Mouse (Mus musculus): Measurements from ENCODE around the gene Mutyh. TPM values are rescaled to one million over a fixed set of nuclear protein-coding genes. Genes with fewer than 3 reads are reported as not detected.

Mutyh gene
- polyA plus RNA-seq (2015; fragmentation: Nextera tagmentation; extraction: Ambion mirVana): 13.2 and 13.3 TPM in 2 replicates

- Histone ChIP-seq H3K27ac (peak within 1 kb of the TSS; percentile 93), H3K9ac (peak within 1 kb of the TSS; percentile 75), H3K4me3 (peak within 1 kb of the TSS; percentile 83), H3K4me2 (peak within 1 kb of the TSS; percentile 61), H3K36me3 (peaks cover 31% of the 10 kb centered on the region), H3K9me3 (no peaks in the 10 kb centered on the region), H3K27me3 (no peaks in the 10 kb centered on the region), H3K4me1 (peaks cover 10% of the 10 kb centered on the region)
- ATAC-seq (ENCODE audit: insufficient number of reproducible peaks, low FRiP score, low TSS enrichment, low read depth): peak; percentile 98
- under 1% methylated on average over 58 of the region's 58 CpGs for WGBS
Observed at GRCm38 (mm10) chr4:116807197-116808129, at the start of gene Mutyh, which contains the start of gene Toe1. Mutyh (plus strand) TSS chr4:116807723. Toe1 (minus strand) TSS chr4:116807640.

GRCm38 (mm10) chr4:116761914-116762313, 45.6 kb upstream of the Mutyh start:
- no peaks in the 10 kb centered on the region for H3K9me3 ChIP-seq
- ATAC-seq (ENCODE audit: insufficient number of reproducible peaks, low FRiP score, low TSS enrichment, low read depth): no peak
- no peak overlapping the region for H3K4me2 ChIP-seq
- no peak overlapping the region for H3K27ac ChIP-seq
- no peaks in the 10 kb centered on the region for H3K4me1 ChIP-seq
- no peaks in the 10 kb centered on the region for H3K27me3 ChIP-seq
- H3K4me3 ChIP-seq: no peak overlapping the region
- no peak overlapping the region for H3K9ac ChIP-seq
- 91% methylated on average over 2 of the region's 2 CpGs for WGBS
- no peaks in the 10 kb centered on the region for H3K36me3 ChIP-seq

GRCm38 (mm10) chr4:116764001-116764400, 43.5 kb upstream of the Mutyh start:
- Histone ChIP-seq H3K9me3 (no peaks in the 10 kb centered on the region), H3K36me3 (no peaks in the 10 kb centered on the region), H3K4me1 (no peaks in the 10 kb centered on the region), H3K4me2 (no peak overlapping the region), H3K27me3 (no peaks in the 10 kb centered on the region), H3K9ac (no peak overlapping the region), H3K27ac (no peak overlapping the region), H3K4me3 (no peak overlapping the region)
- no peak for ATAC-seq (ENCODE audit: insufficient number of reproducible peaks, low FRiP score, low TSS enrichment, low read depth)
- 92% methylated on average over 5 of the region's 5 CpGs for WGBS

- no peak for ATAC-seq (ENCODE audit: insufficient number of reproducible peaks, low FRiP score, low TSS enrichment, low read depth)
- H3K4me3 ChIP-seq: no peak overlapping the region
- H3K4me2 ChIP-seq: no peak overlapping the region
Observed at GRCm38 (mm10) chr4:116768510-116768909, 39.0 kb upstream of the Mutyh start.

GRCm38 (mm10) chr4:116769060-116769459, 38.5 kb upstream of the Mutyh start:
- Histone ChIP-seq H3K27ac (no peak overlapping the region), H3K4me3 (no peak overlapping the region)

More at GRCm38 (mm10) chr4:116768510-116768909, 39.0 kb upstream of the Mutyh start:
- Histone ChIP-seq H3K27me3 (no peaks in the 10 kb centered on the region), H3K36me3 (no peaks in the 10 kb centered on the region), H3K9ac (no peak overlapping the region), H3K9me3 (no peaks in the 10 kb centered on the region), H3K27ac (no peak overlapping the region), H3K4me1 (no peaks in the 10 kb centered on the region)
- 79% methylated on average over 5 of the region's 5 CpGs for WGBS

GRCm38 (mm10) chr4:116776391-116776790, 31.1 kb upstream of the Mutyh start:
- Histone ChIP-seq H3K9ac (no peak overlapping the region), H3K4me3 (no peak overlapping the region), H3K36me3 (no peaks in the 10 kb centered on the region), H3K4me1 (no peaks in the 10 kb centered on the region), H3K4me2 (no peak overlapping the region), H3K27ac (no peak overlapping the region), H3K27me3 (no peaks in the 10 kb centered on the region), H3K9me3 (no peaks in the 10 kb centered on the region)
- 87% methylated on average over 5 of the region's 5 CpGs for whole genome bisulfite sequencing
- no peak for ATAC-seq (ENCODE audit: insufficient number of reproducible peaks, low FRiP score, low TSS enrichment, low read depth)

More at GRCm38 (mm10) chr4:116769060-116769459, 38.5 kb upstream of the Mutyh start:
- Histone ChIP-seq H3K4me1 (no peaks in the 10 kb centered on the region), H3K36me3 (no peaks in the 10 kb centered on the region), H3K9ac (no peak overlapping the region), H3K9me3 (no peaks in the 10 kb centered on the region), H3K4me2 (no peak overlapping the region), H3K27me3 (no peaks in the 10 kb centered on the region)
- no peak for ATAC-seq (ENCODE audit: insufficient number of reproducible peaks, low FRiP score, low TSS enrichment, low read depth)

GRCm38 (mm10) chr4:116777079-116777478, 30.4 kb upstream of the Mutyh start:
- no peak overlapping the region for H3K4me2 ChIP-seq
- no peak overlapping the region for H3K27ac ChIP-seq
- ATAC-seq (ENCODE audit: insufficient number of reproducible peaks, low FRiP score, low TSS enrichment, low read depth): no peak
- no peak overlapping the region for H3K9ac ChIP-seq
- no peaks in the 10 kb centered on the region for H3K36me3 ChIP-seq
- no peaks in the 10 kb centered on the region for H3K4me1 ChIP-seq
- no peaks in the 10 kb centered on the region for H3K27me3 ChIP-seq
- 76% methylated on average over 3 of the region's 3 CpGs for WGBS
- no peak overlapping the region for H3K4me3 ChIP-seq
- H3K9me3 ChIP-seq: no peaks in the 10 kb centered on the region

- WGBS: 65% methylated on average over 2 of the region's 2 CpGs
- no peak overlapping the region for H3K27ac ChIP-seq
- H3K36me3 ChIP-seq: no peaks in the 10 kb centered on the region
- no peak overlapping the region for H3K4me3 ChIP-seq
- no peak for ATAC-seq (ENCODE audit: insufficient number of reproducible peaks, low FRiP score, low TSS enrichment, low read depth)
- no peaks in the 10 kb centered on the region for H3K27me3 ChIP-seq
- H3K4me1 ChIP-seq: no peaks in the 10 kb centered on the region
- no peak overlapping the region for H3K9ac ChIP-seq
- H3K4me2 ChIP-seq: no peak overlapping the region
- no peaks in the 10 kb centered on the region for H3K9me3 ChIP-seq
Observed at GRCm38 (mm10) chr4:116780541-116780940, 27.0 kb upstream of the Mutyh start.

GRCm38 (mm10) chr4:116781366-116781765, 26.2 kb upstream of the Mutyh start:
- Histone ChIP-seq H3K27me3 (no peaks in the 10 kb centered on the region), H3K9ac (no peak overlapping the region), H3K4me1 (no peaks in the 10 kb centered on the region), H3K4me2 (no peak overlapping the region), H3K9me3 (no peaks in the 10 kb centered on the region), H3K36me3 (no peaks in the 10 kb centered on the region), H3K4me3 (no peak overlapping the region), H3K27ac (no peak overlapping the region)
- no peak for ATAC-seq (ENCODE audit: insufficient number of reproducible peaks, low FRiP score, low TSS enrichment, low read depth)
- 46% methylated on average over 2 of the region's 2 CpGs for WGBS

- no peak for ATAC-seq (ENCODE audit: insufficient number of reproducible peaks, low FRiP score, low TSS enrichment, low read depth)
- Histone ChIP-seq H3K9me3 (no peaks in the 10 kb centered on the region), H3K27me3 (no peaks in the 10 kb centered on the region), H3K4me3 (no peak overlapping the region), H3K27ac (no peak overlapping the region), H3K4me1 (no peaks in the 10 kb centered on the region), H3K36me3 (no peaks in the 10 kb centered on the region), H3K4me2 (no peak overlapping the region), H3K9ac (no peak overlapping the region)
- WGBS: 38% methylated on average over 8 of the region's 8 CpGs
Observed at GRCm38 (mm10) chr4:116782171-116782570, 25.4 kb upstream of the Mutyh start.

- no peak overlapping the region for H3K27ac ChIP-seq
- H3K4me1 ChIP-seq: peaks cover 11% of the 10 kb centered on the region; the same call in 1 of the 2 replicates
- ATAC-seq (ENCODE audit: insufficient number of reproducible peaks, low FRiP score, low TSS enrichment, low read depth): no peak
Observed at GRCm38 (mm10) chr4:116786587-116786986, 20.9 kb upstream of the Mutyh start.

GRCm38 (mm10) chr4:116787985-116788760, 19.4 kb upstream of the Mutyh start:
- 30% methylated on average over 7 of the region's 7 CpGs for whole genome bisulfite sequencing
- ATAC-seq (ENCODE audit: insufficient number of reproducible peaks, low FRiP score, low TSS enrichment, low read depth): no peak
- Histone ChIP-seq H3K36me3 (0 out of 2 replicates have a peak, but pooled peaks cover under 1% of the 10 kb centered on the region), H3K4me3 (no peak overlapping the region), H3K4me1 (peaks cover 11% of the 10 kb centered on the region; the same call in 1 of the 2 replicates), H3K27ac (peak overlapping the region; percentile 78), H3K9ac (no peak overlapping the region), H3K27me3 (no peaks in the 10 kb centered on the region), H3K9me3 (no peaks in the 10 kb centered on the region), H3K4me2 (no peak overlapping the region)

More at GRCm38 (mm10) chr4:116786587-116786986, 20.9 kb upstream of the Mutyh start:
- no peaks in the 10 kb centered on the region for H3K9me3 ChIP-seq
- H3K27me3 ChIP-seq: no peaks in the 10 kb centered on the region
- no peak overlapping the region for H3K4me2 ChIP-seq
- no peaks in the 10 kb centered on the region for H3K36me3 ChIP-seq
- WGBS: 100% methylated on average over 1 of the region's 1 CpGs
- H3K4me3 ChIP-seq: no peak overlapping the region
- H3K9ac ChIP-seq: no peak overlapping the region

Data from limb, embryonic 15.5 days (tissue).